Mouse (Mus musculus) liver, embryonic 13.5 days (tissue): ENCODE measurements around the gene Agbl2. TPM values are rescaled to one million over a fixed set of nuclear protein-coding genes. Genes with fewer than 3 reads are reported as not detected.

Source experiments
- ATAC-seq: fragments of 200-750 bp; cut with Nextera tagmentation; 2 replicates; pipeline ENCODE4 v1.8.0; 2017; ENCODE audit warnings: low read depth, mild to moderate bottlenecking, moderate number of reproducible peaks, moderate library complexity
- DNase-seq: peaks from one replicate; pipeline ENCODE4 v3.0.0; 2022
- H3K27ac ChIP-seq: fragments of 300-500 bp; sonication (generic); 2 replicates; pipeline ENCODE4 v1.5.1; 2015; ENCODE audit warnings: moderate library complexity, mild to moderate bottlenecking, inconsistent platforms
- H3K27me3 ChIP-seq: fragments of 300-500 bp; sonication (generic); 2 replicates; pipeline ENCODE4 v1.6.1; 2015; ENCODE audit warnings: mild to moderate bottlenecking, inconsistent platforms
- H3K36me3 ChIP-seq: fragments of 300-500 bp; sonication (generic); 2 replicates; pipeline ENCODE4 v1.6.1; 2015; ENCODE audit warnings: mild to moderate bottlenecking, inconsistent platforms
- H3K4me1 ChIP-seq: fragments of 300-500 bp; sonication (generic); replicated peaks from 2 replicates; pipeline ENCODE4 v1.6.1; 2015; ENCODE audit warnings: inconsistent platforms
- H3K4me2 ChIP-seq: fragments of 300-500 bp; sonication (generic); 2 replicates; pipeline ENCODE4 v1.6.1; 2015; ENCODE audit warnings: inconsistent platforms, mild to moderate bottlenecking, moderate library complexity
- H3K4me3 ChIP-seq: fragments of 300-500 bp; sonication (generic); replicated peaks from 2 replicates; pipeline ENCODE4 v1.5.1; 2015; ENCODE audit warnings: mild to moderate bottlenecking, inconsistent platforms
- H3K9ac ChIP-seq: fragments of 300-500 bp; sonication (generic); 2 replicates; pipeline ENCODE4 v1.6.1; 2015; ENCODE audit warnings: mild to moderate bottlenecking, inconsistent platforms
- H3K9me3 ChIP-seq: fragments of 300-500 bp; sonication (generic); replicated peaks from 2 replicates; pipeline ENCODE4 v1.6.1; 2016; ENCODE audit warnings: inconsistent platforms
- WGBS: fragments of 180-500 bp; shearing (Covaris S2); methylation state at CpG from one replicate; pipeline ENCODE4 v1.1.7; 2015; ENCODE audit not compliant: insufficient replicate concordance; 5-methylcytosine and 5-hydroxymethylcytosine counted together
- polyA plus RNA-seq: library from polyadenylated mRNA; unstranded; fragments of >200 nt; fragmentation: Nextera tagmentation; extraction: Ambion mirVana; gene quantifications from 2 replicates; pipeline ENCODE4 v1.2.1, GENCODE M21; 2015

Gene Agbl2
- polyA plus RNA-seq, 1 experiment from 2014 or later = 0.06 TPM

- 65% methylated on average over 6 of the region's 6 CpGs for WGBS
- no peak for DNase-seq
- no peak overlapping the region for H3K4me2 ChIP-seq
- no peak overlapping the region for H3K4me3 ChIP-seq
- no peak overlapping the region for H3K27ac ChIP-seq
- no peaks in the 10 kb centered on the region for H3K27me3 ChIP-seq
- no peak overlapping the region for H3K9ac ChIP-seq
- H3K4me1 ChIP-seq = peaks cover 34% of the 10 kb centered on the region
- no peak for ATAC-seq
- no peaks in the 10 kb centered on the region for H3K9me3 ChIP-seq
- H3K36me3 ChIP-seq = peaks cover 74% of the 10 kb centered on the region
Observed at GRCm38 (mm10) chr2:90749676-90750459, 32.7 kb upstream of the Agbl2 start.

GRCm38 (mm10) chr2:90753565-90753964 is 29.0 kb upstream of the Agbl2 start:
- no peak overlapping the region for H3K4me2 ChIP-seq
- 89% methylated on average over 2 of the region's 2 CpGs for WGBS
- no peaks in the 10 kb centered on the region for H3K27me3 ChIP-seq
- peaks cover 93% of the 10 kb centered on the region for H3K36me3 ChIP-seq
- no peak overlapping the region for H3K4me3 ChIP-seq
- no peak overlapping the region for H3K27ac ChIP-seq
- peaks cover 16% of the 10 kb centered on the region for H3K4me1 ChIP-seq
- no peak overlapping the region for H3K9ac ChIP-seq
- ATAC-seq = no peak
- no peak for DNase-seq
- H3K9me3 ChIP-seq = no peaks in the 10 kb centered on the region

- H3K4me1 ChIP-seq = peaks cover 10% of the 10 kb centered on the region
- no peaks in the 10 kb centered on the region for H3K9me3 ChIP-seq
- no peak overlapping the region for H3K27ac ChIP-seq
- H3K4me3 ChIP-seq = no peak overlapping the region
- no peak overlapping the region for H3K4me2 ChIP-seq
- ATAC-seq (no peak), DNase-seq (no peak)
- H3K36me3 ChIP-seq = peaks cover 93% of the 10 kb centered on the region
- 79% methylated on average over 3 of the region's 3 CpGs for whole genome bisulfite sequencing
- H3K27me3 ChIP-seq = no peaks in the 10 kb centered on the region
- no peak overlapping the region for H3K9ac ChIP-seq
Observed at GRCm38 (mm10) chr2:90754188-90754587, 28.3 kb upstream of the Agbl2 start.

- DNase-seq (no peak), ATAC-seq (no peak)
- Histone ChIP-seq H3K9me3 (no peaks in the 10 kb centered on the region), H3K4me3 (no peak overlapping the region), H3K27ac (no peak overlapping the region), H3K36me3 (peaks cover 92% of the 10 kb centered on the region), H3K4me1 (no peaks in the 10 kb centered on the region), H3K4me2 (no peak overlapping the region), H3K27me3 (no peaks in the 10 kb centered on the region), H3K9ac (no peak overlapping the region)
- WGBS = 80% methylated on average over 3 of the region's 3 CpGs
Observed at GRCm38 (mm10) chr2:90765123-90765522, 17.4 kb upstream of the Agbl2 start.

GRCm38 (mm10) chr2:90781323-90781722 is 1.2 kb upstream of the Agbl2 start:
- WGBS = 50% methylated on average over 3 of the region's 3 CpGs
- DNase-seq (no peak), ATAC-seq (no peak)
- H3K4me1 ChIP-seq = peaks cover 12% of the 10 kb centered on the region
- H3K4me3 ChIP-seq = no peak overlapping the region
- H3K27me3 ChIP-seq = peaks cover 29% of the 10 kb centered on the region
- H3K9ac ChIP-seq = no peak overlapping the region
- no peak overlapping the region for H3K27ac ChIP-seq
- H3K4me2 ChIP-seq = no peak overlapping the region
- no peaks in the 10 kb centered on the region for H3K9me3 ChIP-seq
- peaks cover 48% of the 10 kb centered on the region for H3K36me3 ChIP-seq

- peaks cover 42% of the 10 kb centered on the region for H3K36me3 ChIP-seq
- peaks cover 29% of the 10 kb centered on the region for H3K27me3 ChIP-seq
- H3K27ac ChIP-seq = no peak overlapping the region
- DNase-seq (no peak), ATAC-seq (no peak)
- H3K4me3 ChIP-seq = no peak overlapping the region
- H3K4me2 ChIP-seq = no peak overlapping the region
- WGBS = 46% methylated on average over 2 of the region's 2 CpGs
- no peaks in the 10 kb centered on the region for H3K9me3 ChIP-seq
- no peak overlapping the region for H3K9ac ChIP-seq
- H3K4me1 ChIP-seq = peaks cover 12% of the 10 kb centered on the region
Observed at GRCm38 (mm10) chr2:90781938-90782337, 589 bp upstream of the Agbl2 start.

- DNase-seq (no peak), ATAC-seq (peak; percentile 53; the same call in 1 of the 2 replicates)
- WGBS = 3% methylated on average over 28 of the region's 29 CpGs
- no peak overlapping the region for H3K9ac ChIP-seq
- H3K9me3 ChIP-seq = no peaks in the 10 kb centered on the region
- no peak overlapping the region for H3K27ac ChIP-seq
- peaks cover 29% of the 10 kb centered on the region for H3K27me3 ChIP-seq
- H3K4me3 ChIP-seq = peak overlapping the region; percentile 48
- peak overlapping the region; percentile 60 for H3K4me2 ChIP-seq
- H3K4me1 ChIP-seq = peaks cover 12% of the 10 kb centered on the region
- peaks cover 32% of the 10 kb centered on the region for H3K36me3 ChIP-seq
Observed at GRCm38 (mm10) chr2:90782901-90783486, 467 bp downstream of the Agbl2 start.

- H3K27ac ChIP-seq = no peak overlapping the region
- no peak overlapping the region for H3K4me2 ChIP-seq
- no peaks in the 10 kb centered on the region for H3K9me3 ChIP-seq
- H3K36me3 ChIP-seq = no peaks in the 10 kb centered on the region
- no peak overlapping the region for H3K9ac ChIP-seq
- DNase-seq (no peak), ATAC-seq (no peak)
- H3K4me3 ChIP-seq = no peak overlapping the region
- 56% methylated on average over 2 of the region's 2 CpGs for WGBS
- H3K4me1 ChIP-seq = no peaks in the 10 kb centered on the region
- H3K27me3 ChIP-seq = peaks cover 16% of the 10 kb centered on the region
Observed at GRCm38 (mm10) chr2:90788126-90788525, 5.6 kb downstream of the Agbl2 start.

- no peak overlapping the region for H3K9ac ChIP-seq
- H3K4me3 ChIP-seq = no peak overlapping the region
- ATAC-seq (no peak), DNase-seq (no peak)
- H3K4me2 ChIP-seq = no peak overlapping the region
- H3K27ac ChIP-seq = no peak overlapping the region
- 57% methylated on average over 6 of the region's 6 CpGs for WGBS
- no peaks in the 10 kb centered on the region for H3K27me3 ChIP-seq
- no peaks in the 10 kb centered on the region for H3K4me1 ChIP-seq
- no peaks in the 10 kb centered on the region for H3K36me3 ChIP-seq
- H3K9me3 ChIP-seq = no peaks in the 10 kb centered on the region
Observed at GRCm38 (mm10) chr2:90808241-90809126, 26.0 kb downstream of the Agbl2 start.

GRCm38 (mm10) chr2:90810751-90811150 is 28.2 kb downstream of the Agbl2 start:
- Histone ChIP-seq H3K27me3 (no peaks in the 10 kb centered on the region), H3K36me3 (no peaks in the 10 kb centered on the region), H3K4me2 (no peak overlapping the region), H3K9ac (no peak overlapping the region), H3K9me3 (no peaks in the 10 kb centered on the region), H3K27ac (no peak overlapping the region), H3K4me3 (no peak overlapping the region), H3K4me1 (no peaks in the 10 kb centered on the region)
- ATAC-seq (no peak), DNase-seq (no peak)
- 61% methylated on average over 8 of the region's 8 CpGs for WGBS

- Histone ChIP-seq H3K27me3 (no peaks in the 10 kb centered on the region), H3K4me3 (no peak overlapping the region), H3K9me3 (no peaks in the 10 kb centered on the region), H3K4me1 (no peaks in the 10 kb centered on the region), H3K27ac (no peak overlapping the region), H3K36me3 (no peaks in the 10 kb centered on the region), H3K4me2 (no peak overlapping the region), H3K9ac (no peak overlapping the region)
- no peak for ATAC-seq
- DNase-seq = no peak
- 60% methylated on average over 2 of the region's 2 CpGs for WGBS
Observed at GRCm38 (mm10) chr2:90815266-90815665, 32.7 kb downstream of the Agbl2 start.
